Mouse (Mus musculus): ENCODE measurements around the gene Diras1.
"Not testable (repeated sequence)": the region's sequence is repeated elsewhere in the genome, so short reads cannot be mapped to it uniquely, and the experiment has no call there.

Gene Diras1

GRCm38 (mm10) chr10:81025639-81026275 lies at the start of gene Diras1:
Gene Diras1, minus strand, starts transcription at chr10:81025662.
- in situ Hi-C loops (cut with MboI) = no loop called here

- in situ Hi-C loops (cut with MboI) = no loop called here
These were observed 48.0 kb upstream of the Diras1 start for GRCm38 (mm10) chr10:81073464-81073863.

- in situ Hi-C loops (cut with MboI) = no loop called here
These were observed 46.8 kb upstream of the Diras1 start for GRCm38 (mm10) chr10:81072290-81072689.

DNA sequence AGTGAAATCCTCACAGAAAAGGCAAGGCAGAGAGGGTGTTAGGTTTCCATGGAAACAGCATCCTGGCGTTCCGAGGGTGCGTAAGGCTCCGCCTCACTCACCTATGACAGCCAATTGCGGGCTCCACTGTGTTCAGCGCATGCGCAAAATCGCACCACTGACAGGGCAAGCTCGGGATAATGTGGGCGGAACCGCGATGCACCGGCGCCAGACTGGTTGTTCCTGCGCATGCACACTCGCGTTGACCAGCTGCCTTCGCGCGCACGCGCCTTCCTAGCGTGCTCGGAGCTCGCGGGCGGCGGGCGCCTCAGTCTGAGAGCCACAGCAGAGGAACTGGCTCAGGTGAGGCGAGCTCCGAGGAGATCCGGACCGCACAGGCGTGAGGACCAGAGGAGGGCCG lies 44.4 kb upstream of the Diras1 start, which contains the start of gene Thop1:
Gene Thop1 (plus strand): TSS at position 200 of the 400 bp plus-strand sequence.
- in situ Hi-C loops (cut with MboI) = no loop called here

- in situ Hi-C loops (cut with MboI) = no loop called here
These were observed 43.2 kb upstream of the Diras1 start for GRCm38 (mm10) chr10:81068706-81069105.

- in situ Hi-C loops (cut with MboI) = not testable (repeated sequence)
These were observed 39.1 kb upstream of the Diras1 start for GRCm38 (mm10) chr10:81064519-81064918.

DNA sequence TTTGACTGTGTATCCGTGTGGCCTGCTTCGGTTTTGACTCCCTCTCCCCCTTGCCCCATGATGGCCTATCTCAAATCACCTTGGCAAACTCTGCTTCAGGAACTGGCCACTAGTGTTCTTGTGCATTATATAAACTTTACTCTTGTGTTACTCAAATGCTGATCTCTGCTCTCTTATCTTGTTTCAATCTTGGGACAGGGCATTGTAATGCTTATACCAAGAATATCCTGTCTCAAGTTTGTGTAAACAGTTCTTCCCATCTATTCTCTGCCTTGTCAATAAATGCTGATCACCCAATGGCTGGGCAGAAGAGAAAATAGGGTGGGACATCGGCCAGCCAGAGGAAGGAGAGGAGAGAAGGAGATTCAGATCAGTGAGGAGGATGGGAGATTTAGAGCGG lies 37.2 kb upstream of the Diras1 start:
- in situ Hi-C loops (cut with MboI) = no loop called here

DNA sequence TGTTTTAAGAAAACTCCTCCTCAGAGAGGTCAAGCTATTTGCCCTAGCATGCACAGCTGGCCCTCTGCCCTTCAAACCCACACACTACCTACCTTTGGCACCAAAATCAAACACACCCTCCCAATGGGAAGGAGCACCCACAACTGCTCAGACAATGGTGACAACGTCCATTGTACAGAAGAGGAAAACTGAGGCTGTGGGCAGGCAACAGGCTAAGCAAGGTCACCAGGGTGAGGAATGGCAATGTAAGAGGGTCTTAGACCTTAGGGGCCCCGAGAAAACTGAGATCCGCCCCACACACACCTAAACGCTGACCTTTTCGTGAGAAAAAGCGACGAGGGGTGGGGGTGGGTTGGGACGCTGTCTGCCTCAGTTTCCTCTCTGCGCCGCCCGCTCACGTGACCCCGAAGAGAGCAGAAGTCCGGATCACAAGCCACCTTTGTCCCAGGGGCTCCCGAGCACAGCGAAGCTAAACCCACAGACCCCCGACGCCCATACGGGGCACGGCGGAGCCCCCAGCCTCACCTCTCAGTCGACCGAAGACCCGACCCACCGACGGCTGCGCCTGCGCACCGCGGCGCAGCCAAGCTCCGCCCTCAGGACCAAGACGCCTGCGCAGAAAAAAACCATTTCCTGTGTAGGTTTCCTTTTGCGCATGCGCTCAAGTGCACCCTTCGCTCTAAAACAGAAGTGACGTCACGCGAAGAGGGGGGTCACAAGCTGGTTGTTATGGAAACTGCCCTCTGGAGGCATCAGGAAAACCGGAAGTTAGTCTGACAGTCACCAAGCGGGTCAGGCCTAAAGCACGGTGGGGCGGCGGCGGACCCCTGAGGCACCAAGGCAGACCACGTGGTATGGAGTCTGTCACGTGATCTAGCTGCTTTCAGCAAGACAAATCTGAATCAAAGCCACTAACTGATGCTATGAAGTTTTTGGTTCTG lies 34.4 kb upstream of the Diras1 start, which contains the start of gene Sgta:
Gene Sgta (minus strand): TSS at position 579 of the 941 bp plus-strand sequence.
- in situ Hi-C loops (cut with MboI) = no loop called here

DNA sequence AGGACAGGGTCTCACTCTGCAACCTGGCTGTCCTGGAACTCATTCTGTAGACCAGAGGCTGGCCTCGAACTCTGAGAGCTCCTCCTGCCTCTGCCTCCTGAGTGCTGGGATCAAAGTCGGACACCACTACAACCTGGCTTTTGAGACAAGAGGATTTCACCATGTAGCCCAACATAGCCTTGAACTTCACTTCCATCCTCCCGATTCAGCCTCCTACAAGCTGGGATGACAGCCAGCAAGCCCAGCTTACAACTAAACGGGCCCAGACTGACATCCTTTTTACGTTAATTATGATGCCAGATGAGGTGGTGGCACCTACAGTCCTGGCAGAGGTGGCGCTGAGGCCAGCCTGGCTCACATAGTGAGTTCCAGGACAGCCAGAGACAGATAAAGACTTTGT lies 33.4 kb upstream of the Diras1 start:
- in situ Hi-C loops (cut with MboI) = no loop called here

GRCm38 (mm10) chr10:81057406-81058130 lies 32.1 kb upstream of the Diras1 start:
- in situ Hi-C loops (cut with MboI) = no loop called here

DNA sequence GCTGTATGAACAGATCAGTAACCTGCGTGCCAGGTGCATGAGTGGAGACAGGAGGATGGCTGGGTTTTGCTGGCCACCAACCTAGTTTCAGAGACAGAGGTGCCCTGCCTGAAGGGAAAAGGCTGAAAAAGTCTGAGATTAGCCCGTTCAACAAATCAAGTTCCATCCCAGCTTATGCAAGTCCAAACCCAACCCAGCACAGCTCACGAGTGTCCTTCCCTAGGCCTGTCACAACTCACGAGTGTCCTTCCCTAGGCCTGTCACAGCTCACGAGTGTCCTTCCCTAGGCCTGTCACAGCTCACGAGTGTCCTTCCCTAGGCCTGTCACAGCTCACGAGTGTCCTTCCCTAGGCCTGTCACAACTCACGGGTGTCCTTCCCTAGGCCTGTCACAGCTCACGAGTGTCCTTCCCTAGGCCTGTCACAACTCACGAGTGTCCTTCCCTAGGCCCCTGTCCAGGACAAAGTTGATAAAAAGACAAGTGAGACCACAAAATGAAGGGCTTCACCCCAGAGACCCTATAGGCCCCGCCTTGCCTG lies 30.4 kb upstream of the Diras1 start:
- in situ Hi-C loops (cut with MboI) = not testable (repeated sequence)

DNA sequence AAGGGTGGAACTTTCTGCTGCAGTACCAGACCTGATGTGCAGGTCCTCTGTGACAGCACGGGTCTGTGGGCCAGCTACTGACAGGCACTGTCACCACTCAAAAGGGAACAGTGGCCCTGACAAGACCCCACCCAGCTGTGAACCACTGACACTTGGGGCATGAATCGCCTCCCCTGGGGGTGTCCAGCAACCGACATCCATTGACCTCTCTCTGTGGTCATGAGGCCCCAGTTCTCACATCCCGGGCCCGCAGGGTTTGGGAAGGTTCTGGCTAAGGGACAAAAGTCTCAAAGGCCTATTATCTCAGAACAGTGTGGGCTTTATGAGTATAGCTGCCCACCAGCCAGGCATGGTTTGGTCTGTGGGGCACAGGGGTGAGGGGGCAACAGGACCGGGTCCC lies 29.7 kb upstream of the Diras1 start:
- in situ Hi-C loops (cut with MboI) = no loop called here

DNA sequence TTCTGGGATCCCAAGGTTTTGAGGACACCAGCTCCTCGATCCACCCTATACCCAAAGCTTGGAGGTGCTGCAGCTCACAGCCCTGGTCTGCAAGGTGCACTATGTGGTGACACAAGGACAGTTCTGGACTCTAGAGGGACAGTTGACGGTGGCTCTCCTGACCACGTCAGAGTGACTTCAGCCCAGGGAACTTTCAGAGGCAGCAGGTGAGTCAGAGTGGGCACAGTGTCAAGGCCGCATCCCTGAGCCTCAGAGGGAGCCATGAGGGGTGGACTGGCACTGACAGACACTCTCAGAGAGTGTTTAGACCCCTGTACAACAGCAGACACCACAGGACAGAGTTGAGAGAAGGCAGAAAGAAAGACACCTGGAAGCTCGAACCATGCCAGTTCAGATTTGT lies 27.1 kb upstream of the Diras1 start:
- in situ Hi-C loops (cut with MboI) = no loop called here

GRCm38 (mm10) chr10:81051133-81051532 lies 25.7 kb upstream of the Diras1 start:
- in situ Hi-C loops (cut with MboI) = no loop called here

DNA sequence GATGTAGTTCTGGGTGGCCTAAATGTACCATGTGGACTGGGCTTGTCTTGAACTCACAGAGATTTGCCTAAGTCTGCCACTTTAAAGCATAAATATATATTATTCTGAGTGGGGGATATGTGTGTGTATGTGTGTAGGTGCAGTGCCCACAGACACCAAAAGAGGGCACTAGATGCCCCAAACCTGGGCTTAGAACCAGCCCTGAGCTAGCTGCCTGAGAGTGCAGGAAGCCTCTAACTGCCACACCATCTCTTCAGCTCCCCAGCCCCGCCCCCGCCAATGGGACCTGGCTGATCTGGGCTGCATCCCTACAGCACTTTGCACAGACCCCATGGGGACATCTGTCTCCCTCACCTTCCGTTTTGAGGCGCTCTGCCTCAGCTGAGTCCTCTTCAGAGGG lies 25.2 kb upstream of the Diras1 start:
- in situ Hi-C loops (cut with MboI) = no loop called here

GRCm38 (mm10) chr10:81045246-81045645 lies 19.8 kb upstream of the Diras1 start:
- in situ Hi-C loops (cut with MboI) = not testable (repeated sequence)

DNA sequence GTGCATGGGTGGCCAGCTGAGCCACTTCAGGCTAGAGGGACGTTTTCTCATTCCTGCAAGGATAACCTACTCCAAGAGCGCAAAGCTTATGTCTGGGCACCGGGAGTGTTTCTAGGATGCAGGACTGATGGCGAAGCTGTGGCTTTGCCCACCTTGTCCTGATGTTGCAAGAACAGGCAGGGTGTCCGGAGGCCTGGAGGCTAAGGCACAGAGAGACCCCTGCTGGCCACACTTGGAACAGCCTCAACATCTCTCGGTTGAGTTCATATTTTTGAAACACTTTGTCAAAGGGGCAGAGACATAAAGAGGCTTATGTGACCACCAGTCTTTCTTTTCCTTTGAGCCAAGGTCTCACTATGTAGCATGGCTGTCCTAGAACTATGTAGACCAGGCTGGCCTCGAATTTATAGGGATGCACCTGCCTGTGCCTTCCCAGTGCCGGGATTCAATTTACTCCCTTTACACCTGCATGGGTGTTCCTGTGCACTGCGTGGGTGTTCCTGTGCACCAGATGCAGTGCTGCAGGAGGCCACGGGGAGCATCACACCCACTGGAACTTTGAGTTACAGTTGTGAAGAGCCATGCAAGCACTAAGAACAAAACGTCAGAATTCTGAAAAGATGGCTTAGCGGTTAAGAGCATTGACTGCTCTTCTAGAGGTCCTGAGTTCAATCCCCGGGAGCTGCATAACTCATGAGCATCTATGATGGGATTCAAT lies 16.2 kb upstream of the Diras1 start:
- in situ Hi-C loops (cut with MboI) = no loop called here

DNA sequence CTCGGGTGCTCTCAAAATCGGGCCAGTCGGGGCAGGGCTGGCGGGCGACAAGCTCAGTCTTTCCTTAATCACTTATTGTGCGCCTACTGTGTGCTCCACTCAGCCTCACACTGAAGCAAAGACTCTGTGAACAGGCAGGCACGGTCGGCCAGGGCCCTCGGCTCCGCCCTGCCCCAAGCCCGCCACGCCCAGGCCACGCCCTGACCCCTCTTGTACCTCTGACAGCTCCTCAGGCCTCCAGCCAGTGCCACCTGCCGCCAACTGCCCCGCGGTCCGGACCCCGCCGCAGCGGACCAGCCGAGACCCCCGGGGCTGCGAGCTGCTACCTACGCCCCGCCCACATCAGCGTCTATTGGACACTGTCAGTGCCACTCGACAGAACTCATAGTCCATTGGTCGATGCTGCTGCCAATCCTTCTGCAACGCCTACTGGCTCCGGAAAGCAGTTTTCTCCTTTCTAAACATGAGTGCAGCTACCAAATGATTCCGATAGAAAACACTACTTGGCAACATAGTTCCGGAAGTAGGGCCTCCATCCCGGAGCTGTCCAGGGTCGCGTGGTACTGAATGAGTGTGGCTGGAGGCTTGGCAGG lies 11.6 kb upstream of the Diras1 start, which contains the start of gene Slc39a3:
Gene Slc39a3 (minus strand): TSS at position 439 of the 593 bp plus-strand sequence.
- in situ Hi-C loops (cut with MboI) = no loop called here

- in situ Hi-C loops (cut with MboI) = no loop called here
These were observed 10.8 kb upstream of the Diras1 start for GRCm38 (mm10) chr10:81036251-81036650.

GRCm38 (mm10) chr10:81033586-81033985 lies 8.1 kb upstream of the Diras1 start:
- in situ Hi-C loops (cut with MboI) = no loop called here

DNA sequence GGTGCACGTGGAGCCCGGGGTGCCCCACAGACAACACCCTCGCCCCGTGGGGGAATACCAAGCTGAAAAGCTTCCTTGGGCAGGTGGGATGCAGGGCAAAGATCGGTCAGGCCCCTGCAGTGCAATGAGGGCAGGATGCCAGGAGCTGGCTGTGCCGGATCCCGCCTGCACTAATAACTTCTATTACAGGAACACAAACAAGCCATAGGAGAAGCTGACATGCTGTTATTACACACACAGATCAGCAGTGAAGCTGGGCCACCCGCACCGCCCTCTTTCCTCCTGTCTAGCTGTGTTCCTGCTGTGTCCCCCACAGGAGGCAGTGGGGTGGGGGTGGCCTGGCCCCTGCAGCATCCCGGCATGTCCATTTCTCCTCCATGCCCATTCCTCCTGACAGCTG lies 3.6 kb upstream of the Diras1 start:
- in situ Hi-C loops (cut with MboI) = no loop called here
